18 mouse cellular contexts compared by ENCODE assay signal in the genomic region with DNA sequence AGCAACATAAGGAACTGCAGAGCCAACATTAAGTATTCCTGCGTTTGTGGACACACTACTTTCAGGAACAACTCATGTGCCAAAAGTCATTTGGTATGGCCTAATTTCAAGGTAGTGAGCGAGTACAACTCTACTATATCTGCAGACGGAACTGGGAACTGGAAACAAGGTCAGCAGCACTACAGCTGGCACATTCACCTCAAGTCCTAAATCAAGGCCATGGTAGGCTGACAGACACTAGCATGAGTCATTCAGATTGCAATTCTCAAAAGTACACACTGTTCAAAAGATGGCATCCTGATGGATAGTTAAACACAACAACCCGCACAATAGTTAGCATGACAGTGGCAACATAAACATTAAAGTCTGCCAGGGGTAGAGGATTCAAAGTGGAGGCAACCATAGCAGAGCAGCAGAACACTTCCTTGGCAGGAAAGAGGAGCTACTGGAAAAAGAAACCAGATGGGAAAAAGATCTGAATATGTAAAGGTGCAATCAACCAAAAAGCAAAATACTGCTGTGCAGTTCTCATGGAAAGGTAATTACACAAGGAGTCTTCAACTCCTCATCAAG. TPM values are rescaled to one million over a fixed set of nuclear protein-coding genes. Genes with fewer than 3 reads are reported as not detected.
DNase-seq lines count a peak whose midpoint lies in the region; ATAC-seq and TF ChIP-seq lines count a peak whose summit lies in the region.
"Had no signal": no experiment of that assay in that cellular context is flagged by ENCODE, and none has a peak within 500 bp of the region (broad histone marks: within the 10 kb centered on the region; RNA-seq: fewer than 3 reads in every experiment).

No protein-coding gene starts in this region.

- no peak for TF ChIP-seq CTCF in liver, adult 2 months (IDR thresholded peaks at IDR 0.05; ENCODE audit: low read depth, low read length)

- WGBS in forebrain, embryonic 16.5 days, result 68% methylated on average over 4 of the region's 4 CpGs
- WGBS in forebrain, embryonic 13.5 days, result 84% methylated on average over 4 of the region's 4 CpGs
- WGBS in liver, adult 2 months, result 14% methylated on average over 4 of the region's 4 CpGs

- H3K36me3 ChIP-seq in forebrain, embryonic 16.5 days (ENCODE audit: control insufficient read depth, insufficient read depth), result no peaks in the 10 kb centered on the region
- peaks cover 21% of the 10 kb centered on the region for H3K36me3 ChIP-seq in forebrain, embryonic 13.5 days (ENCODE audit: poor library complexity, severe bottlenecking)
- peaks cover 30% of the 10 kb centered on the region for H3K36me3 ChIP-seq in liver, adult 2 months (ENCODE audit: control insufficient read depth, insufficient read depth, low read length)

- H3K9ac ChIP-seq in forebrain, embryonic 16.5 days (replicated peaks; ENCODE audit: low read depth, low read length), result no peak overlapping the region
- H3K9ac ChIP-seq in forebrain, embryonic 13.5 days, result no peak overlapping the region
- no peak overlapping the region for H3K9ac ChIP-seq in liver, adult 2 months (ENCODE audit: low read depth, low read length)
- H3K9ac ChIP-seq: hindbrain, embryonic 13.5 days; midbrain, embryonic 12.5 days had no signal

- no peaks in the 10 kb centered on the region for H3K9me3 ChIP-seq in forebrain, embryonic 16.5 days (ENCODE audit: control insufficient read depth, low read length)
- no peaks in the 10 kb centered on the region for H3K9me3 ChIP-seq in forebrain, embryonic 13.5 days (replicated peaks)
- H3K9me3 ChIP-seq: hindbrain, embryonic 13.5 days; midbrain, embryonic 12.5 days had no signal

- H3K4me3 ChIP-seq in forebrain, embryonic 16.5 days (replicated peaks; ENCODE audit: low read length), result no peak overlapping the region
- no peak overlapping the region for H3K4me3 ChIP-seq in forebrain, embryonic 13.5 days
- no peak overlapping the region for H3K4me3 ChIP-seq in liver, adult 2 months (ENCODE audit: insufficient read depth, low read depth, low read length)
- H3K4me3 ChIP-seq: hindbrain, embryonic 13.5 days; midbrain, embryonic 12.5 days had no signal

- no peak for TF ChIP-seq POLR2A in liver, adult 2 months (IDR thresholded peaks at IDR 0.05; ENCODE audit: extremely low read depth, insufficient read depth, low read length)

- DNase-seq in liver, adult 2 months (ENCODE audit: extremely low read depth, low read depth, low spot score), result peak; percentile 72
- DNase-seq in liver, result no peak
- peak; percentile 11 for DNase-seq in NIH3T3 (ENCODE audit: low read depth)
- peak; percentile 50 for DNase-seq in brain, adult 2 months (ENCODE audit: low read depth, low spot score)
- DNase-seq in cerebellum, adult 8-10 months, result no peak
- no peak for DNase-seq in spleen, adult 12 weeks (ENCODE audit: low spot score)
- DNase-seq: cerebellum, adult 11-12 months; gastrocnemius, postnatal 10 days; right cerebral cortex, postnatal 14 days; thymus, postnatal 4 days had no signal

- ATAC-seq in forebrain, embryonic 16.5 days, result 0 out of 2 replicates have a peak, but pooled peaks have one; percentile 54
- no peak for ATAC-seq in forebrain, embryonic 13.5 days
- ATAC-seq: intestine, embryonic 16.5 days had no signal

- H3K4me2 ChIP-seq in forebrain, embryonic 16.5 days (ENCODE audit: low read length), result no peak overlapping the region
- H3K4me2 ChIP-seq in forebrain, embryonic 13.5 days, result no peak overlapping the region
- H3K4me2 ChIP-seq: hindbrain, embryonic 13.5 days; liver, embryonic 11.5 days; midbrain, embryonic 12.5 days had no signal

- no peaks in the 10 kb centered on the region for H3K27me3 ChIP-seq in forebrain, embryonic 16.5 days (replicated peaks; ENCODE audit: control insufficient read depth, insufficient read depth, low read length)
- H3K27me3 ChIP-seq in forebrain, embryonic 13.5 days, result no peaks in the 10 kb centered on the region
- H3K27me3 ChIP-seq in liver, adult 2 months (ENCODE audit: control insufficient read depth, insufficient read depth, low read length), result no peaks in the 10 kb centered on the region
- H3K27me3 ChIP-seq: hindbrain, embryonic 13.5 days; midbrain, embryonic 12.5 days had no signal

- no peak overlapping the region for H3K27ac ChIP-seq in forebrain, embryonic 16.5 days (ENCODE audit: low read length)
- H3K27ac ChIP-seq in forebrain, embryonic 13.5 days, result no peak overlapping the region
- H3K27ac ChIP-seq in liver, adult 2 months (replicated peaks; ENCODE audit: insufficient read depth, low read depth, low read length), result no peak overlapping the region
- H3K27ac ChIP-seq: hindbrain, embryonic 13.5 days; kidney, postnatal 0 days; macrophage; midbrain, embryonic 12.5 days had no signal

- H3K4me1 ChIP-seq in forebrain, embryonic 16.5 days (replicated peaks; ENCODE audit: control insufficient read depth, insufficient read depth, low read length), result 0 out of 2 replicates have a peak, but pooled peaks cover 3% of the 10 kb centered on the region
- H3K4me1 ChIP-seq in forebrain, embryonic 13.5 days, result no peaks in the 10 kb centered on the region
- H3K4me1 ChIP-seq in liver, adult 2 months (ENCODE audit: control insufficient read depth, insufficient read depth, low read length), result no peaks in the 10 kb centered on the region; the same call in 1 of the 2 replicates
- H3K4me1 ChIP-seq: hindbrain, embryonic 13.5 days; midbrain, embryonic 12.5 days had no signal

- H3K79me2 ChIP-seq in liver, adult 2 months (ENCODE audit: control insufficient read depth, insufficient read depth, low read length), result peaks cover 7% of the 10 kb centered on the region; the same call in 1 of the 2 replicates

RNA-seq across cellular contexts. Expression of a gene that starts 25.9 kb away (rescaled TPM):
- 17.6 and 21.7 TPM in 2 replicates for polyA plus RNA-seq in forebrain, embryonic 16.5 days (2015; fragmentation: Nextera tagmentation; extraction: Ambion mirVana)
- 19.3 and 20.9 TPM in 2 replicates for polyA plus RNA-seq in forebrain, embryonic 13.5 days (2015; fragmentation: Nextera tagmentation; extraction: Ambion mirVana)
- 28.1 and 38.2 TPM in 2 replicates for total RNA-seq in liver, adult 2 months (2014; rRNA removed)
- 12.1 and 12.2 TPM in 2 replicates for polyA plus RNA-seq in liver, adult 2 months (2012; rRNA removed)

Comparison
In these comparisons a context has a peak if more than half of its experiments do, and no peak if none do; other contexts are left out.
1. DNase-seq: peak in liver, adult 2 months (single experiment), NIH3T3 (single experiment) and brain, adult 2 months (single experiment); none in liver (single experiment), cerebellum, adult 8-10 months (single experiment) and spleen, adult 12 weeks (single experiment).